Mouse (Mus musculus) stomach, postnatal 0 days (tissue): ENCODE results near the gene H2-M5.

Experiments used
- CTCF ChIP-seq: IDR thresholded peaks from 2 replicates; pipeline ENCODE4 v1.5.1; 2016; ENCODE audit warnings: antibody characterized with exemption, low read depth, mild to moderate bottlenecking, moderate library complexity
- EP300 ChIP-seq: optimal IDR thresholded peaks from 2 replicates; pipeline ENCODE3; 2016; ENCODE audit warnings: antibody characterized with exemption

DNA sequence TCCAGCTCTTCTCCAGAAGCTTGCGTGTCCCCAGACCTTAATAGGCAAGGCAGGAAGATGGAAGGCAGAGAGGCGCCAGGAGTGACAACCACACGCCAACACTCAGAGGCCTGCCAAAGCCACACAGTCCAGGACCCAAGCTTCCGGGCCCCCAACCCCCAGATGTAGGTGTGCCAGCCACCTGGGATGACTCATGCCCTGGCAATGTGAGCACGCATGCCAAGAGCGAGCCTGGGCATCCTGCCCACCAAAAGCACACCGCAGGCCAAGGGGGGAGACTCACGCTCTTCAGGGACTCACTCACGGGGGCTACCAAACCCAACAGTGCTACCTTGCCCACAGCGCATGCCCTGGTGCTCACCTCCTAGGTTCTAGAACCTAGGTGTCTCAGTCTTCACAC is 46.9 kb downstream of the H2-M5 start:
- TF ChIP-seq EP300 (no peak), CTCF (no peak)
